Mouse (Mus musculus) liver, embryonic 16.5 days (tissue): Measurements from ENCODE around the gene Zfp850. TPM values are rescaled to one million over a fixed set of nuclear protein-coding genes. Genes with fewer than 3 reads are reported as not detected.
A peak's percentile ranks its signal among the peaks of the same experiment; 100 is the strongest.

Source experiments
- ATAC-seq: fragments of 200-750 bp; cut with Nextera tagmentation; 2 replicates; pipeline ENCODE4 v1.8.0; 2017; ENCODE audit warnings: low read depth, mild to moderate bottlenecking, moderate number of reproducible peaks, moderate library complexity
- H3K27ac ChIP-seq: fragments of 300-500 bp; sonication (generic); 2 replicates; pipeline ENCODE4 v1.5.1; 2014; ENCODE audit warnings: mild to moderate bottlenecking, low read length
- H3K27me3 ChIP-seq: fragments of 300-500 bp; sonication (generic); 2 replicates; pipeline ENCODE4 v1.6.1; 2014; ENCODE audit warnings: low read depth, low read length, mixed read lengths; ENCODE audit not compliant: control insufficient read depth, insufficient read depth
- H3K36me3 ChIP-seq: fragments of 300-500 bp; sonication (generic); 2 replicates; pipeline ENCODE4 v1.6.1; 2014; ENCODE audit warnings: mild to moderate bottlenecking; ENCODE audit not compliant: control insufficient read depth, insufficient read depth
- H3K4me1 ChIP-seq: fragments of 300-500 bp; sonication (generic); 2 replicates; pipeline ENCODE4 v1.6.1; 2014; ENCODE audit warnings: low read depth, low read length, mixed read lengths; ENCODE audit not compliant: control insufficient read depth
- H3K4me2 ChIP-seq: fragments of 300-500 bp; sonication (generic); 2 replicates; pipeline ENCODE4 v1.6.1; 2014; ENCODE audit warnings: low read depth, low read length, mixed read lengths
- H3K4me3 ChIP-seq: fragments of 300-500 bp; sonication (generic); 2 replicates; pipeline ENCODE4 v1.5.1; 2014; ENCODE audit warnings: low read depth, mild to moderate bottlenecking, low read length
- H3K9ac ChIP-seq: fragments of 300-500 bp; sonication (generic); 2 replicates; pipeline ENCODE4 v1.6.1; 2014; ENCODE audit warnings: low read depth, low read length
- H3K9me3 ChIP-seq: fragments of 300-500 bp; sonication (generic); replicated peaks from 2 replicates; pipeline ENCODE4 v1.6.1; 2016; ENCODE audit warnings: low read length; ENCODE audit not compliant: control insufficient read depth
- WGBS: fragments of 180-500 bp; shearing (Covaris S2); extraction: QIAGEN DNeasy Blood & Tissue Kit; methylation state at CpG from one replicate; pipeline ENCODE4 v1.1.7; 2014; ENCODE audit not compliant: insufficient replicate concordance; 5-methylcytosine and 5-hydroxymethylcytosine counted together
- polyA plus RNA-seq: library from polyadenylated mRNA; unstranded; fragments of >200 nt; fragmentation: Nextera tagmentation; extraction: Ambion mirVana; gene quantifications from 2 replicates; pipeline ENCODE4 v1.2.1, GENCODE M21; 2015

Zfp850 gene
- polyA plus RNA-seq, result 1.1 and 1.2 TPM in 2 replicates

GRCm38 (mm10) chr7:28013549-28014444 is at the start of gene Zfp850:
Zfp850 (minus strand) TSS chr7:28014115.
- Histone ChIP-seq H3K27ac (peak within 1 kb of the TSS; percentile 24; the same call in 1 of the 2 replicates), H3K9me3 (no peaks in the 10 kb centered on the region), H3K4me2 (peak within 1 kb of the TSS; percentile 87), H3K27me3 (no peaks in the 10 kb centered on the region), H3K4me1 (peaks cover 4% of the 10 kb centered on the region), H3K4me3 (peak within 1 kb of the TSS; percentile 80), H3K9ac (peak within 1 kb of the TSS; percentile 73), H3K36me3 (no peaks in the 10 kb centered on the region)
- ATAC-seq, result peak; percentile 84
- under 1% methylated on average over 47 of the region's 47 CpGs for WGBS

- ATAC-seq, result no peak
- Histone ChIP-seq H3K9ac (no peak overlapping the region), H3K9me3 (no peaks in the 10 kb centered on the region), H3K4me3 (no peak overlapping the region), H3K4me1 (no peaks in the 10 kb centered on the region; the same call in 1 of the 2 replicates), H3K4me2 (no peak overlapping the region), H3K36me3 (no peaks in the 10 kb centered on the region), H3K27ac (no peak overlapping the region), H3K27me3 (no peaks in the 10 kb centered on the region)
- 91% methylated on average over 1 of the region's 1 CpGs for WGBS
Measured at GRCm38 (mm10) chr7:28059972-28060371, 46.1 kb upstream of the Zfp850 start.

- WGBS, result 55% methylated on average over 6 of the region's 6 CpGs
- Histone ChIP-seq H3K36me3 (peaks cover 5% of the 10 kb centered on the region), H3K9ac (no peak overlapping the region), H3K4me3 (no peak overlapping the region), H3K27me3 (no peaks in the 10 kb centered on the region), H3K4me2 (no peak overlapping the region), H3K9me3 (no peaks in the 10 kb centered on the region), H3K27ac (no peak overlapping the region), H3K4me1 (peaks cover 13% of the 10 kb centered on the region)
- ATAC-seq, result no peak
Measured at GRCm38 (mm10) chr7:28053046-28053930, 39.4 kb upstream of the Zfp850 start.

GRCm38 (mm10) chr7:28050584-28050983 is 36.7 kb upstream of the Zfp850 start:
- Histone ChIP-seq H3K27ac (no peak overlapping the region), H3K4me2 (peak overlapping the region; percentile 36), H3K27me3 (no peaks in the 10 kb centered on the region), H3K4me1 (peaks cover 13% of the 10 kb centered on the region), H3K4me3 (peak overlapping the region; percentile 75; the same call in 1 of the 2 replicates), H3K9ac (peak overlapping the region; percentile 44; the same call in 1 of the 2 replicates), H3K9me3 (no peaks in the 10 kb centered on the region), H3K36me3 (peaks cover 25% of the 10 kb centered on the region)
- WGBS, result 49% methylated on average over 17 of the region's 17 CpGs
- ATAC-seq, result no peak

- peak within 1 kb of the TSS; percentile 58; the same call in 1 of the 2 replicates for H3K27ac ChIP-seq
- peaks cover 25% of the 10 kb centered on the region for H3K36me3 ChIP-seq
- H3K4me3 ChIP-seq, result peak within 1 kb of the TSS; percentile 75
- peaks cover 13% of the 10 kb centered on the region for H3K4me1 ChIP-seq
- under 1% methylated on average over 52 of the region's 52 CpGs for WGBS
- no peaks in the 10 kb centered on the region for H3K9me3 ChIP-seq
- no peaks in the 10 kb centered on the region for H3K27me3 ChIP-seq
- H3K9ac ChIP-seq, result peak within 1 kb of the TSS; percentile 83
- ATAC-seq, result peak; percentile 98
- peak within 1 kb of the TSS; percentile 80 for H3K4me2 ChIP-seq
Measured at GRCm38 (mm10) chr7:28049476-28050409, 35.8 kb upstream of the Zfp850 start, which contains the start of gene Psmc4. Psmc4 (minus strand) TSS chr7:28050101.

GRCm38 (mm10) chr7:28044524-28044923 is 30.6 kb upstream of the Zfp850 start:
- 82% methylated on average over 4 of the region's 4 CpGs for WGBS

GRCm38 (mm10) chr7:28014445-28014810 is 513 bp upstream of the Zfp850 start:
- ATAC-seq, result no peak
- WGBS, result 20% methylated on average over 7 of the region's 7 CpGs
- Histone ChIP-seq H3K27ac (no peak overlapping the region), H3K9me3 (no peaks in the 10 kb centered on the region), H3K36me3 (no peaks in the 10 kb centered on the region), H3K27me3 (no peaks in the 10 kb centered on the region), H3K4me3 (peak overlapping the region; percentile 80), H3K4me2 (peak overlapping the region; percentile 87), H3K4me1 (peaks cover 4% of the 10 kb centered on the region), H3K9ac (peak overlapping the region; percentile 73)

More at GRCm38 (mm10) chr7:28044524-28044923, 30.6 kb upstream of the Zfp850 start:
- no peak for ATAC-seq
- H3K9me3 ChIP-seq, result no peaks in the 10 kb centered on the region
- no peak overlapping the region for H3K27ac ChIP-seq
- H3K9ac ChIP-seq, result no peak overlapping the region
- H3K27me3 ChIP-seq, result no peaks in the 10 kb centered on the region
- H3K4me2 ChIP-seq, result no peak overlapping the region
- peaks cover 45% of the 10 kb centered on the region for H3K36me3 ChIP-seq
- H3K4me1 ChIP-seq, result peaks cover 9% of the 10 kb centered on the region
- no peak overlapping the region for H3K4me3 ChIP-seq

- H3K27me3 ChIP-seq, result no peaks in the 10 kb centered on the region
- H3K4me1 ChIP-seq, result peaks cover 4% of the 10 kb centered on the region
- no peaks in the 10 kb centered on the region for H3K36me3 ChIP-seq
- H3K9me3 ChIP-seq, result no peaks in the 10 kb centered on the region
- H3K9ac ChIP-seq, result no peak overlapping the region
- WGBS, result 81% methylated on average over 3 of the region's 3 CpGs
- no peak overlapping the region for H3K27ac ChIP-seq
- ATAC-seq, result no peak
- H3K4me2 ChIP-seq, result no peak overlapping the region
- no peak overlapping the region for H3K4me3 ChIP-seq
Measured at GRCm38 (mm10) chr7:28010271-28010670, 3.6 kb downstream of the Zfp850 start.
